Mouse (Mus musculus): Measurements from ENCODE around the gene Aloxe3. TPM values are rescaled to one million over a fixed set of nuclear protein-coding genes. Genes with fewer than 3 reads are reported as not detected.
A peak's percentile ranks its signal among the peaks of the same experiment; 100 is the strongest.

The Aloxe3 gene
- total RNA-seq, 2 experiments from 2014 or later: not detected

DNA sequence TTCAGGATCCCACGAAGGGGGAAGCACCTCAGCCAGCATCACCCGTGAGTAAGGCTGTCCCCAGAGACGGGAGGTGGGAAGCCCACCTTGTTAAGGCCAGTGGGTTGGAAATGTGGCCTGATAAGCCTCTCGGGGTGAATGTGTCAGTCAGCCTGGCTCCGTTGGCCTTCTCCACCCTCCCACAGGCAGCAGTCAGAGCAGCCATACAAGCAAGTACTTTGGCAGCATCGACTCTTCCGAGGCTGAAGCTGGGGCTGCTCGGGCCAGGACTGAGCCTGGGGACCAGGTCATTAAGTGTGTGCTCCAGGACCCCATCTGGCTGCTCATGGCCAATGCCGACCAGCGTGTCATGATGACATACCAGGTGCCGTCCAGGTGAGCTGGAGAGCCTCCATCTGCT, 18.0 kb upstream of the Aloxe3 start:
- no peak for DNase-seq (ENCODE audit: low spot score)

- no peak for DNase-seq (ENCODE audit: low spot score)
These were observed 17.5 kb upstream of the Aloxe3 start for GRCm38 (mm10) chr11:69108223-69108622.

DNA sequence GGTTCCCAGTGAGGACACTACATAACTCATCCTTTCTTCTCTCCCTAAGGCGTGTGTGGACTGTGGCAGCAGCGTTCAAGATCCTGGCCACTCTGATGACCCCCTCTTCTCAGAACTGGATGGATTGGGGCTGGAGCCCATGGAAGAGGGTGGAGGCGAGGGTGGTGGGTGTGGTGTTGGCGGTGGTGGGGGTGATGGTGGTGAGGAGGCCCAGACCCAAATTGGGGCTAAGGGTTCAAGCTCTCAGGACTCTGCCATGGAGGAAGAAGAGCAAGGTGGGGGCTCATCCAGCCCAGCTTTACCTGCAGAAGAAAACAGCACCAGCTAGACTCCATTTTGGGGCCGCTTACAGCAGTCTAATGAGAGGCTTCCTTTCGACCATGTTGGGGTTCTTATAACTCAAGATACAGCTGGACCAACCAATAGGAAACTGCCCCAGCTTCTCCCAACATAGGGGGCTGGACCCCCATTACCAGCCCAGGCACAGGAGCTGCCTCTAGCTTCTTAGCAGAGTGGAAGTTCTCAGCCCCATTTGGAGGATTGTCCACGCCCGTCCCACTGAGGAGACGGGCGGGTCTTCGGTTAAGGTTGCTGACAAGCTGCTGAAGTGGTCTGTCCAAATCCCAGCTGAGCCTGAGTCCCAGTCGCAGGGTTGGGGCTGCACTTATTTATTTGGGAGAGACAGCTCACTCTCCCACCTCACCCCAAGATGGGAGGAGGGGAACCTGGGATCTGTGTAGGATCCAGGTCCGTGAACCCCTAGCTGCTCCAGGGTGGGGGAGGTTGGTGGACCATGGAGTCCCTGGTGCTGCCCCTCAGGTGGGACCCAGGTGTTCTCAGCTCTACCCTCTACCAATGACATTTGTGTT, 16.4 kb upstream of the Aloxe3 start:
- DNase-seq (ENCODE audit: low spot score): no peak

DNA sequence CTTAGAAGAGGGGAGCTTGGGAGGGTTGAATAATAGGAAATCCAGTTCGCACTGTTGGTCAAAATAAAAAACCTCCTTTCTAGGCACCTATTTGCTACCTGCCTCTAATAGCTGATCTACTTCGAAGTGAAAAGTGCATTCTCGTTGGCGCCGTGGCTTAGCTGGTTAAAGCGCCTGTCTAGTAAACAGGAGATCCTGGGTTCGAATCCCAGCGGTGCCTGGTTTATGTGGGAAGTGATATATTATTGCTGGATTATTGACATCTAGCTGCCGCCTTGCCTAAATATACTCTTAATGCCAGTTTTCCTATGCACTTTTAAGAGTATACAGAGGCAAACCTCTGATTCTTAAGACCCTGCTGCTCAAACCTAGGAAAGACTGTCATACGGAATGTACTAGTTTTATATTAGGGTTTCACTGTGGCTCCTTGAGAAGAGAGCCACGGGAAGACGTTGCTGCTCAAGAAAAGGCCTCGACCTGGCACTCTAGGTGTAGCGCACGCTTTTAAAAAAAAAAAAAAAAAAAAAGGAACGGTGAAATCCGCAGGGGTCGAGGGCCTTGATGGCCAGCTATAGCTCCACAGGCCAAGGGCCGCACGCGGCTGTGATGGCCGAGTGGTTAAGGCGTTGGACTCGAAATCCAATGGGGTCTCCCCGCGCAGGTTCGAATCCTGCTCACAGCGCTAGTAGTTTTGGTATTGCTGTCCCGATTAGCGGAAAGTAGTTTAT, 15.2 kb upstream of the Aloxe3 start:
- DNase-seq (ENCODE audit: low spot score): peak; percentile 92

- DNase-seq (ENCODE audit: low spot score): no peak
These were observed 14.5 kb upstream of the Aloxe3 start for GRCm38 (mm10) chr11:69111051-69111810.

DNA sequence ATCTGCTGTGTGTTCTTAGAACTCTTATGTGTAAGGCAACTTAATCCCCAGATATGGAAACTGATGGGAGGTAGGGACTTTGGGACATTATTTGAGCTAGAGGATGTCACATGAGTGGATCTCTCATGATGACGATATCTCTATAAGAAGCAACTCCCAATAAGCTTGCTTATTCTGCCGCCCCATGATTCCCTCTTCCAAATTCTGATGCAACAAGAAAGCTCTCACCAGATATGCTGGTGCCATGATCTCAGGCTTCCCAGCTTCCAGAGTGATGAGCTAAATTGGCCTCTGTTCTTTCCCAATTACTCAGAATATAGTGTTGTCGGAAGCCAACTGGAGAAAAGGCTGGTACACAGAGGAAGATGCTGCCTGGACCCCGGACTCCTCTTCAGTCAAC, 13.8 kb upstream of the Aloxe3 start:
- no peak for DNase-seq (ENCODE audit: low spot score)

- no peak for DNase-seq (ENCODE audit: low spot score)
These were observed 11.7 kb upstream of the Aloxe3 start for GRCm38 (mm10) chr11:69114018-69114417.

DNA sequence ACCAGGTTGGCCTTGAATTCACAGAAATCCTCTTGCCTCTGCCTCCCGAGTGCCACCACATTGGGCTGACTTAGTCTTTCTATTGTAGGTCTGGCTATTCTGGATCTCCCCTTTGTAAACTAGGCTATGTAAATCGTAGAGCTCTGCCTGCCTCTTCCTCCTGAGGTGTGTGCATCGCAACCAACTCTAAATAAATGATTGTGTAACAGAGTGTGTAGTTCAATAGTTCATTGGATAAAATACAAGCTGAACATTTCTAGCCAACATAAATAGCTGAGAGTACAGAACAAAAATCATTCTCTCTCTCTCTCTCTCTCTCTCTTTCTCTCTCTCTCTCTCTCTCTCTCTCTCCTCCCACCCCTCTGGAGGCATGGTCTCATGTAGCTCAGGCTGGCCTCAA, 11.1 kb upstream of the Aloxe3 start:
- DNase-seq (ENCODE audit: low spot score): no peak

GRCm38 (mm10) chr11:69116843-69117242, 8.9 kb upstream of the Aloxe3 start:
- no peak for DNase-seq (ENCODE audit: low spot score)

DNA sequence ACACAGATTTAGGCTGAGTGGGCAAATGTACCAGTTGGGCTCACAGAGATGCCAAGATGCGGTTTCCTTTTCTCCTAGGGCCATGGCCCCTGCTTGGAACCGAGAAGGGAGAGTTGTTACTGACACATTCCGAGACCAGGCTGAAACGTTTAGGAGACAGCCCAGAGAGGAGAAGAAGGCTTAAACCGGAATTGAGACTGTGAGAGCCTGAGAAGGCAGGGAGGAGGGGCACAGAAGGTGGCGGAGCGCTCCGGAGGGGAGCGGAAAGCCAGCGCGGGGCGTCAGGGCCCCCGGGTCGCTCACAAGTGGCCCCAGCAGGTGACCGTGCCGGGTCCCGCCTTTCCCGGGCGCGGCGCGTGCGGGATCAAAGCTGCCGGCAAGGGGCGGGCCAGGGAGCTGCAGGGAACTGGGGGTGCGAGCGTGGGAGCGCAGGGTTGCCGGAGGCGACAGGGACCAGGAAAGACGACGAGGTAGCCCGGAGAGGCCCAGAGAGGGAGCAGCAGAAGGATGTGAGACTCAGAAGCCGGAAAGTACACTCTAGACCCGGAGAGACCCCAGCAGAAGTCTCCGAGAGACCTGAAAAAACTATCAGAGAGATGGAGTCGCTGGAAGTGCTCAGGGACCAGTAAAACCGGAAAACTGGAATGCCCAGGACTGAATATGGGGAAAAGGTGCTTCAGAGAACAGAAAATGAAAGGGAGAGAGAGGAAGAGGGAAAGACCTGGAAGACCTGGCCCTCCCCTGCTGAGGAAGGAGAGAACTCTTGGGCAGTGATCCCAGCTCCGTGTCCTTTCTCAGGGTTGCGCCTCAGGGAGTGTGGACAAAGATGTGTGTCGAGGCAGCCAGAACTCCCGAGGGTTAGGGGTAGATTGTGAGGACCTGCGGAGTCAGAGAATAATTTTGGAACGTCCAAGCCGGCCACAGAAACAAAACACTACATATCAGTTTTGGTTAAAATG, 7.7 kb upstream of the Aloxe3 start:
- DNase-seq (ENCODE audit: low spot score): peak; percentile 61

GRCm38 (mm10) chr11:69118765-69119164, 6.9 kb upstream of the Aloxe3 start:
- DNase-seq (ENCODE audit: low spot score): peak; percentile 94

- no peak for DNase-seq (ENCODE audit: low spot score)
These were observed 6.1 kb upstream of the Aloxe3 start for GRCm38 (mm10) chr11:69119446-69120155.

GRCm38 (mm10) chr11:69120221-69121000, 5.3 kb upstream of the Aloxe3 start, which contains the start of gene Hes7:
Gene Hes7 (plus strand): TSS chr11:69120404.
- DNase-seq (ENCODE audit: low spot score): no peak

- no peak for DNase-seq (ENCODE audit: low spot score)
These were observed 4.5 kb upstream of the Aloxe3 start for GRCm38 (mm10) chr11:69121001-69121740.

DNA sequence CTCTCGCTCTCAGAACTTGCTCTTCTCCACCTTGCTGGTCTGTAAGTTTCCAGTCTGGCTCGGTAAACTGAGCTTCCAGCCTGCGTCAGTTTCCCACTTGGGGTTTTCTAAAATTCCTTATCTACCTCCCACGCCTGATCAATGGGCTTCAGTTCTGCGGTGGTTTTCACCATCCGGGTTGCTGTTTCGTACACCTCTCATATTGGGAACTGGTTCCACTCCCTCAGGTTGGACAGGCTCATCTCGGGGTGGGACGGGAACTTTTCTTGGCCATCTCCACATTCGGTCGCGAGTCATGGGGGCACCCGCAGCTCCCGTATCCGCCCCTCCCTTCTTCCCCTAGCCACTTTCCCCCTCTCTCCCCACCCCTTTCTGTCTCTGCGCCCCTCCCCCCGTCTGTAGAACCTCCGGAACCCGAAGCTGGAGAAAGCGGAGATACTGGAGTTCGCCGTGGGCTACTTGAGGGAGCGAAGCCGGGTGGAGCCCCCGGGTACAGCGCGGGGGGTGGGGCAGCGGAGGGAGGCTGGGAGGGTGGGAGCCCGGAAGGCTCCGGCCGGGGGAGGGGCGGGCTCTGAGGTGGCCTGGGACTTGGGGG, 3.9 kb upstream of the Aloxe3 start:
- no peak for DNase-seq (ENCODE audit: low spot score)

GRCm38 (mm10) chr11:69122336-69122951, 3.3 kb upstream of the Aloxe3 start, which contains the start of gene 9130213A22Rik:
Gene 9130213A22Rik (minus strand): TSS chr11:69122589.
- DNase-seq (ENCODE audit: low spot score): peak; percentile 90

- DNase-seq (ENCODE audit: low spot score): peak; percentile 91
These were observed 2.5 kb upstream of the Aloxe3 start for GRCm38 (mm10) chr11:69123056-69123692.

Measured in gastrocnemius, adult 18-20 months (tissue).